Mouse (Mus musculus) embryonic fibroblast, embryonic 13.5 days (primary cell): ENCODE results near the gene Lif.

ENCODE experiments used
- CTCF ChIP-seq: IDR thresholded peaks from 2 replicates; pipeline ENCODE4 v1.5.1; 2011; ENCODE audit warnings: mild to moderate bottlenecking, control low read depth, low read length, moderate library complexity, borderline replicate concordance; ENCODE audit not compliant: insufficient read depth
- POLR2A ChIP-seq: IDR thresholded peaks from 2 replicates; pipeline ENCODE4 v1.6.1; 2011; ENCODE audit warnings: low read depth, mild to moderate bottlenecking, control low read depth, low read length, moderate library complexity

DNA sequence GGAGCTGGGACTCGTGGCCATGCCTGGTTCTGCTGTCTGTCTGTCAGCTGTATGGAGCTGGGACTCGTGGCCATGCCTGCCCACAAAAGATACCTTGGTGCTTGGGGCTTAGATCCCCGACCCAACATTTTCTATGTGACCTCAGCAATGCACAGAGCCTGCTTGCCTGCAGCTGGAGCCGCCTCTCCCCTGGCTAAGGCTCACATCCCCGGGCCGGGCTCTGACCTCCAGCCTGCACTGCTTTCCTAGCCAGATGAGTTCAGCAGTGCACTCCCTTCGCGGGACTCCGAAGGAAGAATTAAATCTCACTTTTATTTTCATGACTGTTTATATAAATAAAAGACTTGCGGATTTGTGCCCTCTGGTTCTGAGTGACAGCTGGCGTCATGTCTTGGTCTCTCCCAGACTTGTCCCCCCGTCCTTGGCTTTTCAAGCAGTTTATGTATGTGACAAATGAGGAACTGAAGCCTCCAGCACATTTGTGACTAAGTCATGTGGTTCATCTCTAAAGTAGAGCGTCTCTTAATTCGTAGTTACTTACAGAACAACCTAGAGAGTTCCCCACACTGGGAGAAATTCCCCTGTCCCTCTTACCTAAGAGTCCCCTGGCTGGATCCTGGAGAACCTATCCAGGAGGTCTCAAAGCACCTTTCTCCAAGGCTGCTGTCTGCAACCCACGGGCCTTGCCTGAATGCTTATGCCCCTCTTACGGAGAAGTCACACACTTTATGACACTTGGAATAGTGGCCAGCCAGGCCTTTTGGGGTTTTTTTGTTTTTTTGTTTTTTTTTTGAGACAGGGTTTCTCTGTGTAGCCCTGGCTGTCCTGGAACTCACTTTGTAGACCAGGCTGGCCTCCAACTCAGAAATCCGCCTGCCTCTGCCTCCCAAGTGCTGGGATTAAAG lies 35.1 kb upstream of the Lif start:
- TF ChIP-seq CTCF = no peak
- TF ChIP-seq POLR2A = no peak
